Mouse (Mus musculus) ES-E14 (cell line): ENCODE measurements around the gene Ccnf.

Experiments
- MAFK ChIP-seq: IDR thresholded peaks from 2 replicates; pipeline ENCODE4 v1.6.1; 2014; ENCODE audit warnings: mild to moderate bottlenecking, low read depth, low read length, inconsistent platforms; ENCODE audit not compliant: insufficient read depth
- ZC3H11A ChIP-seq: IDR thresholded peaks from 2 replicates; pipeline ENCODE4 v1.6.1; 2012; ENCODE audit warnings: low read depth, mild to moderate bottlenecking, inconsistent platforms, low read length, borderline replicate concordance
- ZNF384 ChIP-seq: IDR thresholded peaks from 2 replicates; pipeline ENCODE4 v1.6.1; 2012; ENCODE audit warnings: low read depth, low read length, inconsistent platforms

GRCm38 (mm10) chr17:24222653-24223052 is 28.6 kb downstream of the Ccnf start:
- TF ChIP-seq ZNF384: no peak
- TF ChIP-seq ZC3H11A: no peak
- TF ChIP-seq MAFK: no peak
